Mouse (Mus musculus) hindbrain, embryonic 14.5 days (tissue): ENCODE data around the gene Olfr1220. TPM values are rescaled to one million over a fixed set of nuclear protein-coding genes. Genes with fewer than 3 reads are reported as not detected.

Source experiments
- ATAC-seq: fragments of 200-750 bp; cut with Nextera tagmentation; 2 replicates; pipeline ENCODE4 v1.8.0; 2017; ENCODE audit warnings: moderate number of reproducible peaks, mild to moderate bottlenecking, moderate TSS enrichment, moderate library complexity; ENCODE audit not compliant: low FRiP score
- DNase-seq: peaks from one replicate; pipeline ENCODE4 v3.0.0-alpha.2; 2015; ENCODE audit warnings: low spot score
- H3K27ac ChIP-seq: fragments of 300-500 bp; sonication (generic); 2 replicates; pipeline ENCODE4 v1.5.1; 2014; ENCODE audit warnings: mild to moderate bottlenecking, moderate library complexity
- H3K27me3 ChIP-seq: fragments of 300-500 bp; sonication (generic); 2 replicates; pipeline ENCODE4 v1.6.1; 2014; ENCODE audit warnings: mild to moderate bottlenecking, low read length, mixed read lengths; ENCODE audit not compliant: control insufficient read depth, insufficient read depth
- H3K36me3 ChIP-seq: fragments of 300-500 bp; sonication (generic); replicated peaks from 2 replicates; pipeline ENCODE4 v1.6.1; 2014; ENCODE audit not compliant: control insufficient read depth, insufficient read depth
- H3K4me1 ChIP-seq: fragments of 300-500 bp; sonication (generic); replicated peaks from 2 replicates; pipeline ENCODE4 v1.6.1; 2014; ENCODE audit warnings: antibody characterized with exemption, low read length, mixed read lengths; ENCODE audit not compliant: control insufficient read depth, insufficient read depth
- H3K4me2 ChIP-seq: fragments of 300-500 bp; sonication (generic); replicated peaks from 2 replicates; pipeline ENCODE4 v1.6.1; 2014; ENCODE audit warnings: mild to moderate bottlenecking, moderate library complexity
- H3K4me3 ChIP-seq: fragments of 300-500 bp; sonication (generic); replicated peaks from 2 replicates; pipeline ENCODE4 v1.5.1; 2014; ENCODE audit warnings: mild to moderate bottlenecking, low read length
- H3K9ac ChIP-seq: fragments of 300-500 bp; sonication (generic); 2 replicates; pipeline ENCODE4 v1.6.1; 2014
- H3K9me3 ChIP-seq: fragments of 300-500 bp; sonication (generic); 2 replicates; pipeline ENCODE4 v1.6.1; 2016; ENCODE audit warnings: low read length; ENCODE audit not compliant: control insufficient read depth
- WGBS: fragments of 180-500 bp; shearing (Covaris S2); extraction: QIAGEN DNeasy Blood & Tissue Kit; methylation state at CpG from one replicate; pipeline ENCODE4 v1.1.7; 2014; 5-methylcytosine and 5-hydroxymethylcytosine counted together
- polyA plus RNA-seq: library from polyadenylated mRNA; unstranded; fragments of >200 nt; fragmentation: Nextera tagmentation; extraction: Ambion mirVana; gene quantifications from 2 replicates; pipeline ENCODE4 v1.2.1, GENCODE M21; 2014

Olfr1220 gene
- not detected in 2 replicates for polyA plus RNA-seq

DNA sequence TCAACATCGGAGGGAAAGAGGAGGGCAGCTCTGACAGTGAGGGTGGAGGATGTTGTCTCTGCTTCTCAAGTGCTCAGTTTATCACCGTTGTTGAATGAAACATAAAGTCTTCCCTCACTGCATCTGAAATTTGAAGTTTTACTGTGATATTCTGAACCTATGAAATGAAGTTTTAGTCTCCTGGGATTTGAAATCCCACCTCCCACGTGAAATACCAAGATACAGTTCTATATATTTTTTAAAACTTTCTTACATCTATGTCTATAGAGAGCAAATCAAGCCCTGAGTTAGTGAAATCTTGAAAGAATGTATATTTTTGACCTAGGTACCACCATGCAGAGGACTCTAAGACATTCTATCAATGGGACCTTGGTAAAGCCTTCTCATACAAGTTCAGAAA lies at the start of gene Olfr1220:
Olfr1220 (minus strand) TSS at position 101 of the 400 bp plus-strand sequence.
- 84% methylated on average over 3 of the region's 3 CpGs for WGBS
- ATAC-seq, result no peak
- H3K36me3 ChIP-seq, result no peaks in the 10 kb centered on the region
- no peaks in the 10 kb centered on the region for H3K4me1 ChIP-seq
- no peak within 1 kb of the TSS for H3K27ac ChIP-seq
- no peaks in the 10 kb centered on the region for H3K27me3 ChIP-seq
- no peak for DNase-seq
- H3K9me3 ChIP-seq, result no peaks in the 10 kb centered on the region
- no peak within 1 kb of the TSS for H3K4me3 ChIP-seq
- H3K4me2 ChIP-seq, result no peak within 1 kb of the TSS
- H3K9ac ChIP-seq, result no peak within 1 kb of the TSS

DNA sequence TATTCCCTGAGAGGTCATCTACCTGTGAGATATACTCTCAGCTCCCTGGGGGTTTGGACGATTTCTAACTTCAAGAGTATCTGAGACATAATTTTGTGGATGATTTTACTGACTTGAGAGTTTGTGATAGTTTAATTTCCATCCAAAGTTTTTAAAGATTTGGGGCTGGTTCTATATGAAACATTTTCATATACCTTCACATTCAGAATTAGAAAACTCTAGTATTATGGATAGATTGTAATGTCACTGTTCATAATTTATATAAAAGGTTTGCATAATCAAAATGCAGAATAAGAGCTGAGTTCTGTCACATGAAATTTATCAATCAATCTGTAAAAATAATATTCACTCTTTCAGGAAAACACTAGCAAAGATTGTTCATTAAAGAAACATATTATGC lies 44.8 kb upstream of the Olfr1220 start, which contains the start of gene Olfr1223:
Olfr1223 (minus strand) TSS at position 101 of the 400 bp plus-strand sequence.
- no peaks in the 10 kb centered on the region for H3K4me1 ChIP-seq
- no peak within 1 kb of the TSS for H3K4me2 ChIP-seq
- no peaks in the 10 kb centered on the region for H3K9me3 ChIP-seq
- H3K9ac ChIP-seq, result no peak within 1 kb of the TSS
- DNase-seq, result no peak
- no peak within 1 kb of the TSS for H3K27ac ChIP-seq
- no peak for ATAC-seq
- H3K36me3 ChIP-seq, result no peaks in the 10 kb centered on the region
- WGBS, result 71% methylated on average over 1 of the region's 1 CpGs
- no peak within 1 kb of the TSS for H3K4me3 ChIP-seq
- no peaks in the 10 kb centered on the region for H3K27me3 ChIP-seq

DNA sequence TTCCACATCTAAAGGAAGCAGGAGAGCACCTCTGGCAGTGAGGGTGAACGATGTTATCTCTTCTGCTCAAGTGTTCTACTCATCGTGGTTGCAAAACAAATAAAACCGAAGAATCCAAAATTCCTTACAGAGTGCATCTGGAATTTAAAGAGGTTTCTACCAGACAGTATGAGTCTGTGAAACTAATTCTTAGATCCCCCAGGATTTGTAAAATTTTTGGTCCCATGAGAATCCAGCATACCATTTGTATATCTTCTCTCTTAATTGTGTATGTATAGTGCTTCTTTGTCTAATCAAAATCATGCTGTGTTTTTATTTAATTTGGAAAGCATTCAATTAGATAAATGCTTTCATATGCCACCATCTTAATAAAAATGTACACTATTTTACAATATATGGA lies 26.3 kb upstream of the Olfr1220 start, which contains the start of gene Olfr1222:
Olfr1222 (minus strand) TSS at position 101 of the 400 bp plus-strand sequence.
- H3K27ac ChIP-seq, result no peak within 1 kb of the TSS
- H3K36me3 ChIP-seq, result no peaks in the 10 kb centered on the region
- no peaks in the 10 kb centered on the region for H3K27me3 ChIP-seq
- no peak for DNase-seq
- WGBS, result 92% methylated on average over 3 of the region's 3 CpGs
- no peak within 1 kb of the TSS for H3K4me2 ChIP-seq
- H3K9ac ChIP-seq, result no peak within 1 kb of the TSS
- ATAC-seq, result no peak
- no peaks in the 10 kb centered on the region for H3K9me3 ChIP-seq
- H3K4me1 ChIP-seq, result no peaks in the 10 kb centered on the region
- H3K4me3 ChIP-seq, result no peak within 1 kb of the TSS

DNA sequence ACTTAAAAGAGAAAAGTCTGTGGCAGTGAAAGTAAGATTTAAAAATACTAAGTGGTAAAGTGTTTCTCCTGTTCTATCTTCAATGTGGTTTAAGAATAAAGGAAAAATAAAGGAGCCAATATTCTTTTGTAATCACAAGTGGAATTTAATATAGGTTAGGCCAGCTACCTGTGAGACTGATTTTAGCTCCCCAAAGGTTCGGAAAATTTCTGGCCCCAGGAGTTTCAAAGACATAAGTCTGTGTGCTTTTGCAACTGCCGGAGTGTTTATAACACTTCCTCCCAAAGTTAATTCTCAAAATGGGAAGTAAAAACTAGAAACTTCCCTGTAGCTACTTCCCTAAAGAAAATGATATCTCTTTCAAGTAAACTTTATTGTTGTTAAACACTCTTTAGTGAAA lies 10.5 kb upstream of the Olfr1220 start, which contains the start of gene Olfr1221:
Olfr1221 (minus strand) TSS at position 101 of the 400 bp plus-strand sequence.
- no peaks in the 10 kb centered on the region for H3K36me3 ChIP-seq
- H3K27ac ChIP-seq, result no peak within 1 kb of the TSS
- no peaks in the 10 kb centered on the region for H3K9me3 ChIP-seq
- ATAC-seq (no peak), DNase-seq (no peak)
- no peak within 1 kb of the TSS for H3K9ac ChIP-seq
- no peak within 1 kb of the TSS for H3K4me3 ChIP-seq
- H3K4me2 ChIP-seq, result no peak within 1 kb of the TSS
- WGBS, result 89% methylated on average over 2 of the region's 2 CpGs
- no peaks in the 10 kb centered on the region for H3K27me3 ChIP-seq
- no peaks in the 10 kb centered on the region for H3K4me1 ChIP-seq

DNA sequence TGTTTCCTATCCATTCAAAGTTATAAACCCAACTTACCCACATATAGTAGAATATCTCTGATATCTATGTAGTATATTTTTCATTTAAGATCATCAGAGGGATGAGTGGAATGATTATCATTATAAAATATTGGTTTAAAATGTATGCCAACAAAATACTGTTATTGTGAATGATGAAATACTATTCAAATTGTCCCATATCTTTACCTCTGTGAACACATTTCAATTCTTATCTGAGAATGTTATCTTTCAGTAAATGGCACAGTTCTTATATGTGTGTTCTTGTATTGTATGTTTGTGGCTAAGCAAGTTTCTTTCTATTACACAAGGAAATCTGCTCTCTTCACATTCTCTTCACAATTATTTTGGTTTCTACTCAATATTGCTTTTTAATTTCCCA lies 984 bp downstream of the Olfr1220 start:
- ATAC-seq (no peak), DNase-seq (no peak)
- H3K9ac ChIP-seq, result no peak overlapping the region
- H3K4me1 ChIP-seq, result no peaks in the 10 kb centered on the region
- no peak overlapping the region for H3K4me2 ChIP-seq
- H3K9me3 ChIP-seq, result no peaks in the 10 kb centered on the region
- H3K36me3 ChIP-seq, result no peaks in the 10 kb centered on the region
- no peaks in the 10 kb centered on the region for H3K27me3 ChIP-seq
- H3K4me3 ChIP-seq, result no peak overlapping the region
- H3K27ac ChIP-seq, result no peak overlapping the region

DNA sequence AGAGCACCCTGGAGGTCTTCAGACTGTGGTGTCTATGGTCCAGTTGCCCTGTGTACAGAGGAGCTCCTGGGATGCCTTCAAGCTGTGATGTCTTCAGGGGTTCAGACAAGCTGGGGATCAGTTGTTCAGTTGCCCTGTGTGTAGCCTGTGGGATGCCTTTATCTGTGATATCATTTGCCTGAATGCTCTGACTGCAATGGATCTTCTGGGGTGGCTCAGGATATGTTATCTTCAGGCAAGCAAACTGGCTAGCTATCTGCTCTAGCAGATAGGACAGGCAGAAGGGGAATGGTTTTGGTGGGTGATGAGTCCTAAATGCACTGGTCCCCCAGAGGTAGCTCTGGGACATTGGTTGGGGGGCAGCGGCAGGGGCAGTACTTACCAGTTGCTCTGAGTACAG lies 12.8 kb downstream of the Olfr1220 start:
- no peaks in the 10 kb centered on the region for H3K36me3 ChIP-seq
- no peak overlapping the region for H3K4me3 ChIP-seq
- 100% methylated on average over 1 of the region's 1 CpGs for WGBS
- no peak overlapping the region for H3K9ac ChIP-seq
- DNase-seq (no peak), ATAC-seq (no peak)
- no peak overlapping the region for H3K4me2 ChIP-seq
- H3K9me3 ChIP-seq, result no peaks in the 10 kb centered on the region
- no peaks in the 10 kb centered on the region for H3K4me1 ChIP-seq
- no peaks in the 10 kb centered on the region for H3K27me3 ChIP-seq
- H3K27ac ChIP-seq, result no peak overlapping the region

DNA sequence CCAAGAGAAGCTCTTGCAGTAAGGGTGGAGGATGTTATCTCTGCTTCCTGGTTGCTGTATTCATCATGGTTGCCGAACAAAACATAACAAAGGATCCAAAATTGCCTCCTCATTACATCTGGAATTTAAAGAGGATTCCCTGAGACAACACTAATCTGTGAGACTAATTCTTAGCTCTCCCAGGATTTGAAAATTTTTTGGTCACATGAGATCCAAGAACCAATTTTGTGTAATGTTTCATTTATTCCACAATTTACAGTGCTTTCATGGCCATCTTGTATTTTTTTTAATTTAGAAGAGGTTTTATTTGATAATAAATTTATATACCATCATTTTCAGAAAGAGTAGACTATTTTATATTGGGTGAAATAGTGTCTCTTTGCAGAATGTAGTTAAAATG lies 23.2 kb downstream of the Olfr1220 start, which contains the start of gene Olfr1219:
Olfr1219 (minus strand) TSS at position 101 of the 400 bp plus-strand sequence.
- DNase-seq, result no peak
- no peaks in the 10 kb centered on the region for H3K36me3 ChIP-seq
- 74% methylated on average over 1 of the region's 1 CpGs for WGBS
- ATAC-seq, result no peak
- H3K9me3 ChIP-seq, result no peaks in the 10 kb centered on the region
- H3K4me1 ChIP-seq, result no peaks in the 10 kb centered on the region
- H3K4me2 ChIP-seq, result no peak within 1 kb of the TSS
- no peak within 1 kb of the TSS for H3K27ac ChIP-seq
- no peak within 1 kb of the TSS for H3K4me3 ChIP-seq
- no peak within 1 kb of the TSS for H3K9ac ChIP-seq
- no peaks in the 10 kb centered on the region for H3K27me3 ChIP-seq

DNA sequence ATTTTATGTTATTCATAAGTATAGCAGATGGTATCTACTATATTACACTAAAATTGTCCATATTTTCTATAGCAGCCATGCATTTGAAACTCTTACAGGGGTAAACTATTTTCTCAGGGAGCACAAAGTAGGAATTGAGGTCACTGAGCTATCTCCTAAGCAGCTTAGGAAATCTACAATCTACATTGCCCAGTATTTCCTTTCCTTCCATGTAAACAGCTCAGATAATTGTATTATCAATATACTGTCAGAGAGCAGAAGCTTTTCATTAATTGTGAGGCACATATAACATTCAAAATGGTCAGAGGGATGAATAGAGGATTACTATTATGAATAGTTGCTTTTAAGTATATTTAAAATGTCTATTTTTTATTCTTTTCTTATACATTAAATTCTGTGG lies 25.1 kb downstream of the Olfr1220 start:
- Histone ChIP-seq H3K9ac (no peak overlapping the region), H3K36me3 (no peaks in the 10 kb centered on the region), H3K4me2 (no peak overlapping the region), H3K27ac (no peak overlapping the region), H3K4me1 (no peaks in the 10 kb centered on the region), H3K27me3 (no peaks in the 10 kb centered on the region), H3K4me3 (no peak overlapping the region), H3K9me3 (no peaks in the 10 kb centered on the region)
- no peak for ATAC-seq
- DNase-seq, result no peak

DNA sequence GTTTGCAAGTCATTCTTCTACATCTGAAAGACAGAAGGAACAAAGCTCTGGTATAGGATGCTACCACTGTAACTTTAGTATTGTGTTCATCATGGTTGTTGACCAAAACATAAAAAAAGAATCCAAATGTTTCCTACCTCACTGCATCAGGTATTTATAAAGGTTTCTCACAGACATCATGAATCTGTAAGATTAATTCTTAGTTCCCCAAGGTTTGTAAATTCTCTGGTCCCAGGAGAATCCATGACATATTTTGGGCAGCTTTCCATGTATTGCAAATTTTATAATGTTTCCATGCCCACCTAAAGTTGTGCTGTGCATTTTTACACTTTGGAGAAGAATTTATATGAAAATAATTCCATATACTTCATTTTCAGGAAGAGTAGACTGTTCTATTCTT lies 45.5 kb downstream of the Olfr1220 start, which contains the start of gene Olfr1218:
Olfr1218 (minus strand) TSS at position 101 of the 400 bp plus-strand sequence.
- no peak for ATAC-seq
- Histone ChIP-seq H3K9me3 (no peaks in the 10 kb centered on the region), H3K27me3 (no peaks in the 10 kb centered on the region), H3K36me3 (no peaks in the 10 kb centered on the region), H3K27ac (no peak within 1 kb of the TSS), H3K4me2 (no peak within 1 kb of the TSS), H3K4me1 (no peaks in the 10 kb centered on the region), H3K9ac (no peak within 1 kb of the TSS), H3K4me3 (no peak within 1 kb of the TSS)
- no peak for DNase-seq
